Mouse (Mus musculus): ENCODE measurements at regions not wholly inside any gene's neighbourhood (a gene's known extent, or its start where the extent isn't known, plus 50 kb on each side); places are given as distances from the start of the nearest gene placed in this dataset.

DNA sequence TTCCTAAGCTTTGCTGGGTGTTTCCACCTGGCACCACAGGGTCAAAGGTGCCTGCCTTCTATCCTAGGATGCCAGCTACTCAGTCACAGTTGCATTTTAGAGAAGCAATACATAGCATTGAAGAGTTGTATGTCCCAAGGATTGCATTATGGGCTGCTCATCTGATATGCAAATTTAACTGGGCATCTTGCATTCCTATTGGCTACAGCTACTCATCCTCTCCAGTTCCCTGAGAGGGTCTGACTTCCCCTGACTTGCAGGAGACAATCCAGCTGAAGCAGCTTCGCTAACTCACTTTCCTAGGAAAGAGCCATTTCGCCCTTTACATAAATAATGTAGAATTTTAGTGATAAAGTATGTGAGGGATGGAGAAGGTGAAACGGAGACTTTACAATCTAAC, 177.5 kb downstream of the Gm11011 start:
- H3K9me3 ChIP-seq (ENCODE audit: control insufficient read depth, low read length) = no peaks in the 10 kb centered on the region; the same call in 1 of the 2 replicates
- H3K4me3 ChIP-seq (ENCODE audit: insufficient read depth in 1 of 2, low read depth in 2 of 2, low read length in 2 of 2) = no peak overlapping the region
- TF ChIP-seq CTCF (IDR thresholded peaks at IDR 0.05; ENCODE audit: low read depth) (no peak), EP300 (IDR thresholded peaks at IDR 0.05; ENCODE audit: low read depth) (no peak)
- no peak overlapping the region for H3K27ac ChIP-seq
- no peak for DNase-seq (ENCODE audit: low read depth in 3 of 3, low spot score in 3 of 3)
- H3K9ac ChIP-seq (replicated peaks) = no peak overlapping the region
- no peak overlapping the region for H3K4me2 ChIP-seq (ENCODE audit: low read depth)
- no peaks in the 10 kb centered on the region for H3K27me3 ChIP-seq (ENCODE audit: control insufficient read depth, insufficient read depth, low read length)
- no peaks in the 10 kb centered on the region for H3K4me1 ChIP-seq (replicated peaks; ENCODE audit: control insufficient read depth in 2 of 2, insufficient read depth in 2 of 2, low read length in 1 of 2)
- ATAC-seq (ENCODE audit: insufficient read depth) = no peak
- H3K36me3 ChIP-seq (replicated peaks; ENCODE audit: control insufficient read depth, insufficient read depth, low read depth) = no peaks in the 10 kb centered on the region
- 40% methylated on average over 3 of the region's 3 CpGs for WGBS (ENCODE audit: insufficient replicate concordance)

DNA sequence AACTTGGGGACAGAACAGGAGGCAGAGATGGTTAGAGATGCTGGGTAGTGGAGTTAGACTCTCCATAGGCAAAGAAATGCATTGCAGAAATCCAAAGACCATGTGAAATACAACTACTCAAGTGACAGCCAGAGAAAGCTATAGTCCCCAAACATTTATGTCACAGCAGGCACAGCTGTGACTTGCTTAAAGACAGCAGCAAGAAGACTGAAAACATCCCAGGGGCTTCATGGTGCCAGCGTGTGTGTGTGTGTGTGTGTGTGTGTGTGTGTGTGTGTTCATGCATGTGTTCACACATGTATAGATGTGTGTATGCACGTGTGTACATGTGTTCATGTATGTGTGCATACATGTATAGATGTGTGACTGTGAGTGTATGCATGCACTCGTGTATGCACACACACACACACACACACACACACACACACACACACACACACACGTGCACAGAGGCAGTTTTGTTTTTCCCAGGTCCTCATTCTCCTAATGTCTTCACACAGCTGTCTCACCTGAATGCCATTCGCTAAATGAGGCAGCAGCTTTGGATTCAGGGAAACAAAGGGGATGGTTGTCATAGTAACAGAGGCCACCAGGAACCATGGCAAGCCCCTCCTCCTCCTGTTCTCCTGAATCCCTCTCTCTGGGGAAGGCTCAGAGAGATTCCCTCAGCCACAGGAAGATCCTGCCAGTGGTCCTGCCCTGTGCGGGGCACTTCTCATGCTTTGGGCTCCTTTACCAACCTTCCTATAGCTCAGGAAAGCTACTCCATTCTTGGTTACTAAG, 182.4 kb downstream of the Gm11011 start:
- H3K9ac ChIP-seq (replicated peaks) = no peak overlapping the region
- no peak overlapping the region for H3K27ac ChIP-seq
- 20% methylated on average over 6 of the region's 6 CpGs for WGBS (ENCODE audit: insufficient replicate concordance)
- no peak overlapping the region for H3K4me3 ChIP-seq (ENCODE audit: insufficient read depth in 1 of 2, low read depth in 2 of 2, low read length in 2 of 2)
- H3K9me3 ChIP-seq (ENCODE audit: control insufficient read depth, low read length) = no peaks in the 10 kb centered on the region; the same call in 1 of the 2 replicates
- TF ChIP-seq EP300 (IDR thresholded peaks at IDR 0.05; ENCODE audit: low read depth) (no peak), CTCF (IDR thresholded peaks at IDR 0.05; ENCODE audit: low read depth) (no peak)
- DNase-seq (ENCODE audit: low read depth in 3 of 3, low spot score in 3 of 3) (no peak), ATAC-seq (ENCODE audit: insufficient read depth) (no peak)
- H3K27me3 ChIP-seq (ENCODE audit: control insufficient read depth, insufficient read depth, low read length) = no peaks in the 10 kb centered on the region
- no peaks in the 10 kb centered on the region for H3K36me3 ChIP-seq (replicated peaks; ENCODE audit: control insufficient read depth, insufficient read depth, low read depth)
- H3K4me1 ChIP-seq (replicated peaks; ENCODE audit: control insufficient read depth in 2 of 2, insufficient read depth in 2 of 2, low read length in 1 of 2) = no peaks in the 10 kb centered on the region
- no peak overlapping the region for H3K4me2 ChIP-seq (ENCODE audit: low read depth)

- no peak for DNase-seq (ENCODE audit: low read depth in 3 of 3, low spot score in 3 of 3)
- 56% methylated on average over 6 of the region's 6 CpGs for WGBS (ENCODE audit: insufficient replicate concordance)
- Histone ChIP-seq H3K9ac (replicated peaks) (no peak overlapping the region), H3K27ac (no peak overlapping the region), H3K36me3 (replicated peaks; ENCODE audit: control insufficient read depth, insufficient read depth, low read depth) (no peaks in the 10 kb centered on the region), H3K9me3 (ENCODE audit: control insufficient read depth, low read length) (no peaks in the 10 kb centered on the region), H3K4me2 (ENCODE audit: low read depth) (no peak overlapping the region), H3K4me1 (replicated peaks; ENCODE audit: control insufficient read depth in 2 of 2, insufficient read depth in 2 of 2, low read length in 1 of 2) (peaks cover 0 to 2% of the 10 kb centered on the region in 2 experiments; a peak in 1 of 4 replicates), H3K27me3 (ENCODE audit: control insufficient read depth, insufficient read depth, low read length) (no peaks in the 10 kb centered on the region), H3K4me3 (ENCODE audit: insufficient read depth in 1 of 2, low read depth in 2 of 2, low read length in 2 of 2) (no peak overlapping the region)
- TF ChIP-seq EP300 (IDR thresholded peaks at IDR 0.05; ENCODE audit: low read depth) (no peak), CTCF (IDR thresholded peaks at IDR 0.05; ENCODE audit: low read depth) (no peak)
- no peak for ATAC-seq (ENCODE audit: insufficient read depth)
These were observed 189.8 kb downstream of the Gm11011 start for GRCm38 (mm10) chr2:169397758-169398157.

GRCm38 (mm10) chr2:169397013-169397412, 190.5 kb downstream of the Gm11011 start:
- Histone ChIP-seq H3K27me3 (ENCODE audit: control insufficient read depth, insufficient read depth, low read length) (no peaks in the 10 kb centered on the region), H3K4me3 (ENCODE audit: insufficient read depth in 1 of 2, low read depth in 2 of 2, low read length in 2 of 2) (no peak overlapping the region), H3K9me3 (ENCODE audit: control insufficient read depth, low read length) (no peaks in the 10 kb centered on the region), H3K36me3 (replicated peaks; ENCODE audit: control insufficient read depth, insufficient read depth, low read depth) (no peaks in the 10 kb centered on the region), H3K9ac (replicated peaks) (no peak overlapping the region), H3K4me2 (ENCODE audit: low read depth) (no peak overlapping the region), H3K27ac (no peak overlapping the region), H3K4me1 (replicated peaks; ENCODE audit: control insufficient read depth in 2 of 2, insufficient read depth in 2 of 2, low read length in 1 of 2) (peaks cover 0 to 2% of the 10 kb centered on the region in 2 experiments; a peak in 1 of 4 replicates)
- TF ChIP-seq EP300 (IDR thresholded peaks at IDR 0.05; ENCODE audit: low read depth) (no peak), CTCF (IDR thresholded peaks at IDR 0.05; ENCODE audit: low read depth) (no peak)
- peak in 1 of 3 experiments; percentile 10 for DNase-seq (ENCODE audit: low read depth in 3 of 3, low spot score in 3 of 3)
- 34% methylated on average over 4 of the region's 4 CpGs for WGBS (ENCODE audit: insufficient replicate concordance)
- ATAC-seq (ENCODE audit: insufficient read depth) = no peak

DNA sequence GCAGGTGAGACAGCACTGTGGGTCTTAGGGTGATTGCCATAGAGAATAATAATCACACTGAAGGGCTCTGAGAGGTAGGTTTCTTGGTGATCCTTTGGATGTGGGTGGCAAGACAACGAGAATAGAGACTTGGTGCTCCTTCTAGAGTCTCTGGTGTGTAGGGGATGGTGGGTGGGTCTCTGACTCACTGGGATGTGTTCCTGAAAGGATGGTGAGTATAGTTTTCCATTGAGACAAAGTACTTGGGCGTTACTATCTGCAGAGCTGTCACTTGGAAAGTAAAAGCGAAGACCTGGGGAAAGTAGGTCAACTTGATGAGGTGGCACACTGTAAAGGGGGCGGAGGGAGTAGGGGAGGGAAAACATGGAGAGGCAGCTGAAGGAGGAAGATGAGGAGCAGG, 191.3 kb downstream of the Gm11011 start:
- Histone ChIP-seq H3K36me3 (replicated peaks; ENCODE audit: control insufficient read depth, insufficient read depth, low read depth) (no peaks in the 10 kb centered on the region), H3K9ac (replicated peaks) (no peak overlapping the region), H3K4me2 (ENCODE audit: low read depth) (no peak overlapping the region), H3K9me3 (ENCODE audit: control insufficient read depth, low read length) (no peaks in the 10 kb centered on the region), H3K4me1 (replicated peaks; ENCODE audit: control insufficient read depth in 2 of 2, insufficient read depth in 2 of 2, low read length in 1 of 2) (peaks cover 0 to 2% of the 10 kb centered on the region in 2 experiments; a peak in 1 of 4 replicates), H3K27ac (no peak overlapping the region), H3K4me3 (ENCODE audit: insufficient read depth in 1 of 2, low read depth in 2 of 2, low read length in 2 of 2) (no peak overlapping the region), H3K27me3 (ENCODE audit: control insufficient read depth, insufficient read depth, low read length) (no peaks in the 10 kb centered on the region)
- no peak for DNase-seq (ENCODE audit: low read depth in 3 of 3, low spot score in 3 of 3)
- 49% methylated on average over 4 of the region's 4 CpGs for WGBS (ENCODE audit: insufficient replicate concordance)
- ATAC-seq (ENCODE audit: insufficient read depth) = no peak
- TF ChIP-seq EP300 (IDR thresholded peaks at IDR 0.05; ENCODE audit: low read depth) = no peak
- TF ChIP-seq CTCF (IDR thresholded peaks at IDR 0.05; ENCODE audit: low read depth) = no peak
